Mouse (Mus musculus): ENCODE results near the gene Tas2r119.

DNA sequence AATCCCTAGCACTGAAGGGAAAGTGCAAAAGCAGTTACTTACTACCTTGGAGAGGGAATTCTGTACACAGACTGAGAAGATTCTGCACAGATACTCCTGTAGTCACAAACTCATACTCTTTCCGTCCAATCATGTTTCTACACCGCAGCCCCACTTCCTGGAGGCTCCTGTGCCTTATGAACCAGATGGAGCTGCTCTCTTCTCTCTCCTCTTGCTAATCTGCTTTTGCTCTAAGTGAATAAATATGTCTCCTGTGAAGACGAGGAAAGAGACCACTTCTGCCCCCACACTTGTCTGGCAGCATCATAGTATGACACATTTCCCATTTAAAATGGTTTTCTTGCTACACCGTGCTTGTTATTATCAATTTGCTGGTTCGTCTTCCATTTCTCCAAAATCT is 26.2 kb downstream of the Tas2r119 start:
- TF ChIP-seq CTCF (IDR thresholded peaks at IDR 0.05; ENCODE audit: borderline replicate concordance, insufficient read depth, low read depth, low read length): no peak
- no peak for TF ChIP-seq POLR2A (IDR thresholded peaks at IDR 0.05; ENCODE audit: borderline replicate concordance, insufficient read depth, low read length)

Measured in cerebellum, adult 2 months (tissue).